Mouse (Mus musculus) midbrain, postnatal 0 days (tissue): ENCODE results near the gene Ubr4. TPM values are rescaled to one million over a fixed set of nuclear protein-coding genes. Genes with fewer than 3 reads are reported as not detected.

Source experiments
- ATAC-seq: fragments of 200-750 bp; cut with Nextera tagmentation; 2 replicates; pipeline ENCODE4 v1.8.0; 2017; ENCODE audit warnings: moderate number of reproducible peaks, mild to moderate bottlenecking, moderate TSS enrichment, moderate library complexity; ENCODE audit not compliant: low FRiP score
- DNase-seq: peaks from one replicate; pipeline ENCODE4 v3.0.0-alpha.2; 2015; ENCODE audit warnings: low spot score
- H3K27ac ChIP-seq: fragments of 300-500 bp; sonication (generic); 2 replicates; pipeline ENCODE4 v1.5.1; 2014; ENCODE audit warnings: low read depth, mild to moderate bottlenecking, low read length, mixed read lengths
- H3K27me3 ChIP-seq: fragments of 300-500 bp; sonication (generic); 2 replicates; pipeline ENCODE4 v1.6.1; 2014; ENCODE audit warnings: low read length, control low read depth, mixed read lengths; ENCODE audit not compliant: insufficient read depth
- H3K36me3 ChIP-seq: fragments of 300-500 bp; sonication (generic); 2 replicates; pipeline ENCODE4 v1.6.1; 2014; ENCODE audit warnings: low read length, control low read depth, mixed read lengths; ENCODE audit not compliant: insufficient read depth
- H3K4me1 ChIP-seq: fragments of 300-500 bp; sonication (generic); 2 replicates; pipeline ENCODE4 v1.6.1; 2014; ENCODE audit warnings: mild to moderate bottlenecking, control low read depth, antibody characterized with exemption, low read length, mixed read lengths; ENCODE audit not compliant: insufficient read depth
- H3K4me2 ChIP-seq: fragments of 300-500 bp; sonication (generic); 2 replicates; pipeline ENCODE4 v1.6.1; 2014; ENCODE audit warnings: low read depth, mild to moderate bottlenecking, low read length, mixed read lengths; ENCODE audit not compliant: poor library complexity, severe bottlenecking
- H3K4me3 ChIP-seq: fragments of 300-500 bp; sonication (generic); 2 replicates; pipeline ENCODE4 v1.5.1; 2014; ENCODE audit warnings: low read depth, mild to moderate bottlenecking, low read length, moderate library complexity
- H3K9ac ChIP-seq: fragments of 300-500 bp; sonication (generic); replicated peaks from 2 replicates; pipeline ENCODE4 v1.6.1; 2014; ENCODE audit warnings: mild to moderate bottlenecking, low read length, moderate library complexity, mixed read lengths; ENCODE audit not compliant: poor library complexity, severe bottlenecking
- H3K9me3 ChIP-seq: fragments of 300-500 bp; sonication (generic); 2 replicates; pipeline ENCODE4 v1.6.1; 2016; ENCODE audit warnings: low read length, control low read depth
- CTCF ChIP-seq: IDR thresholded peaks from 2 replicates; pipeline ENCODE4 v1.5.1; 2016; ENCODE audit warnings: antibody characterized with exemption, mild to moderate bottlenecking
- WGBS: fragments of 180-500 bp; shearing (Covaris S2); extraction: QIAGEN DNeasy Blood & Tissue Kit; methylation state at CpG from one replicate; pipeline ENCODE4 v1.1.7; 2014; 5-methylcytosine and 5-hydroxymethylcytosine counted together
- polyA plus RNA-seq: library from polyadenylated mRNA; unstranded; fragments of >200 nt; fragmentation: Nextera tagmentation; extraction: Ambion mirVana; gene quantifications from 2 replicates; pipeline ENCODE4 v1.2.1, GENCODE M21; 2015
- total RNA-seq: library from RNA; depleted of rRNA; stranded (reverse); fragments of >200 nt; gene quantifications from 2 replicates; pipeline ENCODE4 v1.2.3, GENCODE M21; 2014

Gene Ubr4
- total and polyA plus RNA-seq, 2 experiments from 2014 or later: 63.6 to 176 TPM

GRCm38 (mm10) chr4:139488325-139488724 is 135.9 kb downstream of the Ubr4 start:
- DNase-seq: no peak
- Histone ChIP-seq H3K27me3 (no peaks in the 10 kb centered on the region), H3K36me3 (peaks cover 69% of the 10 kb centered on the region), H3K9me3 (no peaks in the 10 kb centered on the region), H3K9ac (no peak overlapping the region), H3K4me3 (no peak overlapping the region), H3K4me1 (no peaks in the 10 kb centered on the region), H3K27ac (no peak overlapping the region), H3K4me2 (no peak overlapping the region)
- ATAC-seq: no peak
- WGBS: 94% methylated on average over 5 of the region's 5 CpGs
- TF ChIP-seq CTCF: no peak

- Histone ChIP-seq H3K36me3 (peaks cover 53% of the 10 kb centered on the region), H3K9ac (no peak overlapping the region), H3K27ac (peak overlapping the region; percentile 33; the same call in 1 of the 2 replicates), H3K27me3 (no peaks in the 10 kb centered on the region), H3K9me3 (no peaks in the 10 kb centered on the region), H3K4me3 (no peak overlapping the region), H3K4me1 (no peaks in the 10 kb centered on the region), H3K4me2 (no peak overlapping the region)
- 0 out of 2 replicates have a peak, but pooled peaks have one; percentile 9 for ATAC-seq
- DNase-seq: peak; percentile 82
- 67% methylated on average over 1 of the region's 1 CpGs for WGBS
- TF ChIP-seq CTCF: no peak
These were observed 137.5 kb downstream of the Ubr4 start for GRCm38 (mm10) chr4:139489946-139490345.

GRCm38 (mm10) chr4:139490413-139491055 is 138.1 kb downstream of the Ubr4 start:
- no peak for TF ChIP-seq CTCF
- H3K36me3 ChIP-seq: peaks cover 48% of the 10 kb centered on the region
- H3K9ac ChIP-seq: no peak overlapping the region
- H3K4me3 ChIP-seq: no peak overlapping the region
- H3K27me3 ChIP-seq: no peaks in the 10 kb centered on the region
- no peaks in the 10 kb centered on the region for H3K9me3 ChIP-seq
- no peak overlapping the region for H3K4me2 ChIP-seq
- ATAC-seq (no peak), DNase-seq (peak; percentile 52)
- 0 out of 2 replicates have a peak overlapping the region, but pooled peaks have one; percentile 21 for H3K27ac ChIP-seq
- WGBS: 73% methylated on average over 11 of the region's 11 CpGs
- H3K4me1 ChIP-seq: no peaks in the 10 kb centered on the region

- Histone ChIP-seq H3K4me3 (no peak overlapping the region), H3K4me1 (no peaks in the 10 kb centered on the region), H3K9me3 (no peaks in the 10 kb centered on the region), H3K27me3 (no peaks in the 10 kb centered on the region), H3K4me2 (no peak overlapping the region), H3K9ac (no peak overlapping the region), H3K27ac (no peak overlapping the region), H3K36me3 (peaks cover 39% of the 10 kb centered on the region)
- no peak for DNase-seq
- ATAC-seq: no peak
- no peak for TF ChIP-seq CTCF
- WGBS: 86% methylated on average over 5 of the region's 5 CpGs
These were observed 139.2 kb downstream of the Ubr4 start for GRCm38 (mm10) chr4:139491541-139492170.

- Histone ChIP-seq H3K9me3 (no peaks in the 10 kb centered on the region), H3K4me2 (no peak overlapping the region), H3K9ac (no peak overlapping the region), H3K27me3 (no peaks in the 10 kb centered on the region), H3K4me1 (no peaks in the 10 kb centered on the region), H3K27ac (no peak overlapping the region), H3K36me3 (peaks cover 35% of the 10 kb centered on the region), H3K4me3 (no peak overlapping the region)
- ATAC-seq (no peak), DNase-seq (no peak)
- WGBS: 38% methylated on average over 3 of the region's 3 CpGs
- TF ChIP-seq CTCF: no peak
These were observed 139.9 kb downstream of the Ubr4 start for GRCm38 (mm10) chr4:139492258-139492833.
